Mouse (Mus musculus): ENCODE results near the gene Fstl4.

DNA sequence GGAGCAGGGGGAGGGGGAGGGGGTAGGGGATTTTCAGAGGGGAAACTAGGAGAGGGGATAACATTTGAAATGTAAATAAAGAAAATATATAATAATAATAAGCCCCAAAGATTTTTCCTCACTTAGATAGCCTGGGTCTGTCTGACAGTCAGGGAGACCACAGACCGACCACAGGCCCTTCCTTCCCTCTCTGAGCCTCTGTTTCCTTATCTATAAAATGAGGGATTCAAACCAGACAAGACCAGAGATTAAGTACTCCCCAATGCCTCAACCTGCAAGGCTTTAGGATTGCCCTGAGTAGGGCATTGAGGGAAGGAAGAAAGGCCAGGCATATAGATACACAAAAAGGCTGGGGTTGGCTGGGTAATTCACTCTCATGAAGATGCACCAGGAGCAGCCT, 307.2 kb downstream of the Fstl4 start:
- TF ChIP-seq POLR2A (IDR thresholded peaks at IDR 0.05; ENCODE audit: control insufficient read depth, extremely low read depth, insufficient read depth, low read length, poor library complexity): no peak
- TF ChIP-seq CTCF (IDR thresholded peaks at IDR 0.05; ENCODE audit: borderline replicate concordance, control insufficient read depth, extremely low read depth, insufficient read depth, low read length, poor library complexity): no peak

Measured in thymus, adult 2 months (tissue).